Mouse (Mus musculus) common myeloid progenitor, adult 5-6 weeks (primary cell): ENCODE measurements around the gene Gm4871. TPM values are rescaled to one million over a fixed set of nuclear protein-coding genes. Genes with fewer than 3 reads are reported as not detected.

Source experiments
- ATAC-seq: replicated peaks from 2 replicates; pipeline ENCODE4 v1.8.0; 2016; ENCODE audit warnings: low read depth, mild to moderate bottlenecking, moderate TSS enrichment, inconsistent platforms; ENCODE audit not compliant: poor library complexity, severe bottlenecking
- total RNA-seq: library from RNA; stranded (forward); fragments of 200-1000, 187-1606 nt; gene quantifications from 2 replicates; pipeline ENCODE4 v1.2.3, GENCODE M21; 2017

Gene Gm4871
- total RNA-seq, 1 experiment from 2014 or later, result not detected

- ATAC-seq, result no peak
Measured at GRCm38 (mm10) chr5:145003362-145003761, 29.2 kb downstream of the Gm4871 start.

DNA sequence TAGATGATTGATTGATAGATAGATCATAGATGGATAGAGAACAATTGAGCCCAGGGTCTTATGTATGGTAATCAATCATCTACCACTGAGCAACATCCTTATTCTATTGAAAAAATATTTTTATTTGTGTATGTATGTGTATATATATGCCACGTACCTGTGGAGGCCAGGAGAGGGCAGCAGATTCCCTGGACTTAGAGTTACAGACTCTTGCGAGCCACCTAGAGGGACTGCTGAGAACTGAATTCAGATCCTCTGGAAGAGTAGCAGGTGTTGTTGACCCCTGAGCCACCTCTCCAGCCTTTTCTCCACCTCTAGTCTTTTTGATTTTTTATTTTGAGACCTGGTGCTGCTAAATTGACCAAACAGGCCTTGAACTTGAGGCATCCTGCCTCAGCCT is 34.1 kb downstream of the Gm4871 start:
- peak; percentile 97 for ATAC-seq

- ATAC-seq, result no peak
Measured at GRCm38 (mm10) chr5:144990481-144990880, 42.1 kb downstream of the Gm4871 start.

DNA sequence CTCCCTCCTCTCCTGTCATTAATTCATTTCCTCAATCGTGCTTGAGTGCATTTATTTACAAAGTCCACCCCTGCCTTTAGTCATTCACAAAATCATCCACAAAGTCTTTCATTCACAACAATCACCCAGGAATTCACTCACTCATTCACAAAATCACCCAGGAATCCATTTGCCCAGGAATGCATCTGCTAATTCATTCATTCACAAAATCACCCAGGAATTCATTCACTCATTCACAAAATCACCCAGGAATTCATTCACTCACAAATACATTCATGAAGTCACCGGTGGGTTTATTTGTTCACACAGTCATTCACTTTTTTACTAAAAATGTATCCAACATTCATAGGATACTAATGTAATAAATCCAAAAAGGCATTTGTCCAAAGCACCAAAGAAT is 42.5 kb downstream of the Gm4871 start:
- ATAC-seq, result no peak

GRCm38 (mm10) chr5:144989061-144989405 is 43.5 kb downstream of the Gm4871 start:
- ATAC-seq, result peak; percentile 18; the same call in 1 of the 2 replicates

DNA sequence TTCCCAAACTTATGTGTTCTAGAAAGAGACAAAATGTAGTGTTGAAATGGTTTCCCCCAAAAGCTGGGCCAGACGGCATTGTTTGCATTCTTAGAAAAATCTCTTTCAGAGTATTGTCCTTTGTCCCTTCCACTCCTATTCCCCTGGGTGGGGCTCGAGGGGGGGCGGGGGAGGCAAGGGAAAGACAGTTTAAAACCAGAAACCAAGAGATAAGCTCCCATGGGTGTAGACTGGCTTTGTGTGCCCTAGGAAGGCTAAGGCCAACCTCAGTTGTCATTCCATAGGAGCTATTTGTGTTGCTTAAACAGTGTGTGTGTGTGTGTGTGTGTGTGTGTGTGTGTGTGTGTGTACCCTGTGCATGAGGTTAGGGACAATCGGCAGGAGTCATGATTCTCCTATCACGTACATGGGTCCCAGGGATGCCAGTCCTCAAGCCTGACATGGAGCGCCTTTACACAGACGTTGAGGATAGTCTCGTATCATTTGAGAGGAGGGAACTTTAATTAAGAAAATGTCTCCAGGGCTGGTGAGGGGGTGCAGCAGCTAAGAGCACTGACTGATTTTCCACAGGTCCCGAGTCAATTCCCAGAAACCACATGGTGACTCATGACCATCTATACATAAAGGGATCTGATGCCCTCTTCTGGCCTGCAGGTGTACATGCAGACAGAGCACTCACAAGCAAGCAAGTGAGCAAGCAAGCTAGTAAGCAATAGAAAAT is 44.1 kb downstream of the Gm4871 start:
- ATAC-seq, result peak; percentile 73

DNA sequence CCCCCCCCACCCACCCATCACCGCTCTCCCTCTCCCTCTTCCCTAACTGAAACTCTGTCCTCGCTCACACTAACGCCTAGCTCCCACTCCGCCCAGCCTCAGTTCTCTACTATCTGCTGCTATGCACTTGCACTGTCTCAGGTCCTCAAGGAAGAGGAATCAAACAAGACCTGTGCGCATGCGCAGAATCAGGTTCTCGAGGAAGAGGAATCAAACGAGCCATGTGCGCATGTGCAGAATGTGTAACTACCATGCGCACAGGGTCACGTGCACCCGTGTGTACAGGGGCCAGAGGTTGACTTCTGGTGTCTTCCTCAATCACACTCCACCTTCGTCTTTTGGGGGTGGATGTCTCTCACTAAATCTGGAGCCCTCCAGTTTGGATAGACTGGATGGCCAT is 45.0 kb downstream of the Gm4871 start:
- no peak for ATAC-seq

DNA sequence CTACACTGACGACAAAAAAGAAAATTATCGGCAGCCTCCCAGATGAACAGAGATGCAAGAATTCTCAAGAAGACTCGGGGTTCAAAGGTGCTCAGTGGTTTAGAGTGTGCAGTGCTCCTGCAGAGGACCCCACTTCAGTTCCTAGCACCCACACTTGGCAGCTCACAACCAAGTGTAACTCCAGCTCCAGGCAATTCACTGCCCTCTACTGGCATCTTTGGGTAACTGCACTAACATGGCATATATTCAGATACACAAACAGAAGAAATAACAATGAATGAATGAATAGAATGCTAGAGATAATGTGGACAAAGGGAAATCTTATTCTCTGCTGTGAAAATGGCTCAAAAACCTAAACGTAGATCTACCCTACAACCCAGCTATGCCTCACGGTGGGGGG is 47.7 kb downstream of the Gm4871 start:
- no peak for ATAC-seq

DNA sequence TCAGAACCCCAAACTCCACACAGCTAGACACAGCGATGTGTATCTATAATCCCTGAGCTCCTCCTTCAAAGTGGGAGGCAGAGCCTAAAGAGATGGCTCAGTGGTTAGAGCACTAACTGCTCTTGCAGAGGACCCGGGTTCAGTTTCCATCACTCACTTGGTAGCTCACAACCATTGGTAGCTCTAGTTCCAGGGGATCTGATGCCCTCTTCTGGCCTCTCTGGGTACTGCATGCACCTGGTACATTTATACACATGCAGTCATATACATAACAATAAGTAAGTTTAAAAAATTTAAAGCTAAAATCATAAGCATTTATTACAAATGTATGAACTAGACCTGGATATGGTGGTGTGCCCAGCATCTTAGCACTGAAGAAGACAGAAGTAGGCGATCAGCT is 49.3 kb downstream of the Gm4871 start:
- ATAC-seq, result no peak

Other genes with a start within 250 kb of the Gm4871 start
- 3.1 and 4.4 TPM in 2 replicates for gene Smurf1, start 66.9 kb downstream of the Gm4871 start, total RNA-seq
- gene 1700018F24Rik, start 10.2 kb upstream of the Gm4871 start, total RNA-seq, result not detected in 2 replicates
- 57.1 and 89.3 TPM in 2 replicates for gene Arpc1a, start 51.1 kb upstream of the Gm4871 start, total RNA-seq
- not detected in 2 replicates for gene Kpna7, start 51.3 kb upstream of the Gm4871 start, total RNA-seq
- gene Arpc1b, start 81.5 kb upstream of the Gm4871 start, total RNA-seq, result 144 and 160 TPM in 2 replicates
- 164 and 249 TPM in 2 replicates for gene Pdap1, start 107.5 kb upstream of the Gm4871 start, total RNA-seq
- gene Bud31, start 107.6 kb upstream of the Gm4871 start, total RNA-seq, result 188 and 253 TPM in 2 replicates
- 15.1 and 15.3 TPM in 2 replicates for gene Ptcd1, start 134.4 kb upstream of the Gm4871 start, total RNA-seq
- gene Cpsf4, start 134.5 kb upstream of the Gm4871 start, total RNA-seq, result 38.3 and 45.7 TPM in 2 replicates
- gene Atp5j2, start 159.3 kb upstream of the Gm4871 start, total RNA-seq, result 130 and 141 TPM in 2 replicates
- 21.9 and 22.0 TPM in 2 replicates for gene Zkscan14, start 169.1 kb upstream of the Gm4871 start, total RNA-seq
- 6.9 and 7.2 TPM in 2 replicates for gene Zkscan5, start 171.8 kb upstream of the Gm4871 start, total RNA-seq
- 43.1 and 58.1 TPM in 2 replicates for gene Zfp655, start 199.0 kb upstream of the Gm4871 start, total RNA-seq
- gene Zscan25, start 247.7 kb upstream of the Gm4871 start, total RNA-seq, result 6.2 and 11.1 TPM in 2 replicates